Comparison of ENCODE assay signal across 21 mouse cellular contexts in the genomic region with DNA sequence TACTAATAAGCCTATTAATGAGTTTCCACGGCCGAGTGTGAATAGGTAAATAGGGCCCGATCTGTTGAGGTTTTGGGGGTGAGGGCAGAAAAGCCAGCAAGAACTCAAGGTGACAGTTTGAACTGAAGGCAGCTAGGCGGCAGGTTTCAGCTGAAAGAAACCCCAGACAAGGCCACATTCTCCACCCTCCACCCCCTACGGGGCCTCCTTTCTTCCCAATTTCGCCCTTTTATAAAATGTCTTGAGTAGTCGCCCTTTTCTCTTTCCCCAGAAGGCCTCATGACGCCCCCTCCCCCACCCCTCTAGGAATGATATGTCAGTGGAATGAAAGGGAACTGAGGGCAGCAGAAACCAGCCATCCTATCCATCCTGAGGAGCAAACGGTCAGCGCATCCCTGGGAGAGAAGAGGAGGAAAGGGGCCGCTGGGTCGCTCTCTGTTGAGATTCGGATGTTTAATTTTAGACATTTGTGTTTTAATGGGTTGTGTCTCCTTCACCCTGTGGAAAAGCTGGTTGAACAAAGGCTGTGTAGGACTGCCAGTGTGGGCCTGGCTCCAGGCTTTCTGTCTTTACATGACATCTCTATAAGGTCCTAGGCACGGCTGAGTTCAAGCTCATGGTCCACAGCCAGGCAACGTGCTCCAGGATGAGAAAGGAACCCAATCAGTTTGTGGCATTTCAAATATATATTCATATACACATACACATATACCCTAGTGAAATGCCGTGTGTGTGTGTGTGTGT.
DNase-seq lines count a peak whose midpoint lies in the region; ATAC-seq and TF ChIP-seq lines count a peak whose summit lies in the region.
"Had no signal": no experiment of that assay in that cellular context is flagged by ENCODE, and none has a peak within 500 bp of the region (broad histone marks: within the 10 kb centered on the region; RNA-seq: fewer than 3 reads in every experiment).

No protein-coding gene starts in this region.

- no peaks in the 10 kb centered on the region for H3K36me3 ChIP-seq in hindbrain, embryonic 12.5 days
- no peaks in the 10 kb centered on the region for H3K36me3 ChIP-seq in hindbrain, embryonic 13.5 days
- no peaks in the 10 kb centered on the region for H3K36me3 ChIP-seq in embryonic facial prominence, embryonic 11.5 days (replicated peaks; ENCODE audit: control insufficient read depth, insufficient read depth, low read depth, low read length)
- no peaks in the 10 kb centered on the region for H3K36me3 ChIP-seq in midbrain, embryonic 13.5 days
- no peaks in the 10 kb centered on the region for H3K36me3 ChIP-seq in kidney, embryonic 14.5 days (ENCODE audit: control insufficient read depth, insufficient read depth, low read length)
- H3K36me3 ChIP-seq: embryonic facial prominence, embryonic 15.5 days; G1E; heart, embryonic 13.5 days; liver, embryonic 13.5 days had no signal

- H3K4me2 ChIP-seq in hindbrain, embryonic 12.5 days (replicated peaks): no peak overlapping the region
- no peak overlapping the region for H3K4me2 ChIP-seq in hindbrain, embryonic 13.5 days
- H3K4me2 ChIP-seq in embryonic facial prominence, embryonic 11.5 days (ENCODE audit: low read depth, low read length): no peak overlapping the region
- H3K4me2 ChIP-seq in midbrain, embryonic 13.5 days (replicated peaks): no peak overlapping the region
- no peak overlapping the region for H3K4me2 ChIP-seq in kidney, embryonic 14.5 days (replicated peaks; ENCODE audit: low read depth, low read length)
- H3K4me2 ChIP-seq: embryonic facial prominence, embryonic 15.5 days; heart, embryonic 13.5 days; liver, embryonic 13.5 days had no signal

- DNase-seq in ZHBTc4 (ENCODE audit: low read depth, low spot score): peak; percentile 39
- peak; percentile 58 for DNase-seq in embryonic facial prominence, embryonic 11.5 days (ENCODE audit: low spot score)
- no peak for DNase-seq in cerebellum, adult 2 months
- DNase-seq in thymus, postnatal 4 days: no peak
- DNase-seq: adrenal gland, postnatal 14 days; cerebellum, postnatal 10 days; gastrocnemius, postnatal 25 days; heart, postnatal 4 days; kidney, adult 18-20 months; kidney, postnatal 36 days; liver, embryonic 13.5 days; lung, postnatal 10 days; retina, postnatal 1 day; thymus, postnatal 14 days had no signal

- H3K27ac ChIP-seq in hindbrain, embryonic 12.5 days: peak overlapping the region; percentile 30; the same call in 1 of the 2 replicates
- H3K27ac ChIP-seq in hindbrain, embryonic 13.5 days: no peak overlapping the region
- H3K27ac ChIP-seq in embryonic facial prominence, embryonic 11.5 days (replicated peaks; ENCODE audit: low read depth, low read length): no peak overlapping the region
- H3K27ac ChIP-seq in midbrain, embryonic 13.5 days: 0 out of 2 replicates have a peak overlapping the region, but pooled peaks have one; percentile 37
- no peak overlapping the region for H3K27ac ChIP-seq in cerebellum, adult 2 months (ENCODE audit: insufficient read depth, low read length)
- no peak overlapping the region for H3K27ac ChIP-seq in kidney, embryonic 14.5 days (ENCODE audit: low read depth, low read length)
- H3K27ac ChIP-seq: embryonic facial prominence, embryonic 15.5 days; heart, embryonic 13.5 days; liver, embryonic 13.5 days had no signal

- ATAC-seq in hindbrain, embryonic 12.5 days (ENCODE audit: low FRiP score): no peak
- ATAC-seq in hindbrain, embryonic 13.5 days (ENCODE audit: low FRiP score): no peak
- no peak for ATAC-seq in embryonic facial prominence, embryonic 11.5 days (replicated peaks; ENCODE audit: insufficient number of reproducible peaks, low FRiP score, low TSS enrichment, low read depth)
- ATAC-seq in midbrain, embryonic 13.5 days: peak; percentile 22
- no peak for ATAC-seq in kidney, embryonic 14.5 days (ENCODE audit: low FRiP score, low TSS enrichment)

- no peak overlapping the region for H3K9ac ChIP-seq in hindbrain, embryonic 12.5 days
- no peak overlapping the region for H3K9ac ChIP-seq in hindbrain, embryonic 13.5 days
- H3K9ac ChIP-seq in embryonic facial prominence, embryonic 11.5 days (replicated peaks; ENCODE audit: low read length): no peak overlapping the region
- H3K9ac ChIP-seq in midbrain, embryonic 13.5 days (replicated peaks): no peak overlapping the region
- H3K9ac ChIP-seq in kidney, embryonic 14.5 days (ENCODE audit: low read depth, low read length): no peak overlapping the region
- H3K9ac ChIP-seq: embryonic facial prominence, embryonic 15.5 days; heart, embryonic 13.5 days; liver, embryonic 13.5 days had no signal

- WGBS in hindbrain, embryonic 12.5 days: 23% methylated on average over 16 of the region's 16 CpGs
- WGBS in hindbrain, embryonic 13.5 days: 18% methylated on average over 16 of the region's 16 CpGs
- WGBS in embryonic facial prominence, embryonic 11.5 days: 35% methylated on average over 16 of the region's 16 CpGs
- 12% methylated on average over 16 of the region's 16 CpGs for WGBS in midbrain, embryonic 13.5 days
- 79% methylated on average over 16 of the region's 16 CpGs for WGBS in cerebellum, adult 2 months
- WGBS in kidney, embryonic 14.5 days: 51% methylated on average over 16 of the region's 16 CpGs

- H3K4me3 ChIP-seq in hindbrain, embryonic 12.5 days: no peak overlapping the region
- H3K4me3 ChIP-seq in hindbrain, embryonic 13.5 days: no peak overlapping the region
- no peak overlapping the region for H3K4me3 ChIP-seq in embryonic facial prominence, embryonic 11.5 days (ENCODE audit: low read depth, low read length)
- H3K4me3 ChIP-seq in midbrain, embryonic 13.5 days (replicated peaks): no peak overlapping the region
- no peak overlapping the region for H3K4me3 ChIP-seq in cerebellum, adult 2 months (replicated peaks; ENCODE audit: insufficient read depth, low read depth, low read length)
- no peak overlapping the region for H3K4me3 ChIP-seq in kidney, embryonic 14.5 days (ENCODE audit: low read length)
- H3K4me3 ChIP-seq: embryonic facial prominence, embryonic 15.5 days; heart, embryonic 13.5 days; liver, embryonic 13.5 days had no signal

- no peaks in the 10 kb centered on the region for H3K9me3 ChIP-seq in hindbrain, embryonic 12.5 days (replicated peaks)
- no peaks in the 10 kb centered on the region for H3K9me3 ChIP-seq in hindbrain, embryonic 13.5 days
- H3K9me3 ChIP-seq in embryonic facial prominence, embryonic 11.5 days (replicated peaks; ENCODE audit: control insufficient read depth, low read length): no peaks in the 10 kb centered on the region
- no peaks in the 10 kb centered on the region for H3K9me3 ChIP-seq in midbrain, embryonic 13.5 days
- H3K9me3 ChIP-seq in kidney, embryonic 14.5 days (ENCODE audit: control insufficient read depth, low read length): no peaks in the 10 kb centered on the region
- H3K9me3 ChIP-seq: embryonic facial prominence, embryonic 15.5 days; heart, embryonic 13.5 days; liver, embryonic 13.5 days had no signal

- peaks cover 28% of the 10 kb centered on the region for H3K4me1 ChIP-seq in hindbrain, embryonic 12.5 days
- peaks cover 43% of the 10 kb centered on the region for H3K4me1 ChIP-seq in hindbrain, embryonic 13.5 days (replicated peaks)
- H3K4me1 ChIP-seq in embryonic facial prominence, embryonic 11.5 days (ENCODE audit: control insufficient read depth, insufficient read depth, low read length): no peaks in the 10 kb centered on the region
- peaks cover 49% of the 10 kb centered on the region for H3K4me1 ChIP-seq in midbrain, embryonic 13.5 days (replicated peaks)
- H3K4me1 ChIP-seq in cerebellum, adult 2 months (ENCODE audit: control insufficient read depth, insufficient read depth, low read length): no peaks in the 10 kb centered on the region; the same call in 1 of the 2 replicates
- H3K4me1 ChIP-seq in kidney, embryonic 14.5 days (ENCODE audit: control insufficient read depth, insufficient read depth, low read length): peaks cover 22% of the 10 kb centered on the region
- H3K4me1 ChIP-seq: liver, embryonic 13.5 days had no signal

- no peak for TF ChIP-seq POLR2A in cerebellum, adult 2 months (IDR thresholded peaks at IDR 0.05; ENCODE audit: borderline replicate concordance, insufficient read depth, low read length)

- peaks cover 8% of the 10 kb centered on the region for H3K27me3 ChIP-seq in hindbrain, embryonic 12.5 days
- peaks cover 24% of the 10 kb centered on the region for H3K27me3 ChIP-seq in hindbrain, embryonic 13.5 days
- no peaks in the 10 kb centered on the region for H3K27me3 ChIP-seq in embryonic facial prominence, embryonic 11.5 days (ENCODE audit: control insufficient read depth, insufficient read depth, low read length)
- peaks cover 37% of the 10 kb centered on the region for H3K27me3 ChIP-seq in midbrain, embryonic 13.5 days
- H3K27me3 ChIP-seq in cerebellum, adult 2 months (ENCODE audit: control insufficient read depth, insufficient read depth, low read length): no peaks in the 10 kb centered on the region; the same call in 1 of the 2 replicates
- H3K27me3 ChIP-seq in kidney, embryonic 14.5 days (ENCODE audit: control insufficient read depth, insufficient read depth, low read length): 0 out of 2 replicates have a peak, but pooled peaks cover 3% of the 10 kb centered on the region
- H3K27me3 ChIP-seq: embryonic facial prominence, embryonic 15.5 days had no signal

- no peak for TF ChIP-seq CTCF in cerebellum, adult 2 months (IDR thresholded peaks at IDR 0.05; ENCODE audit: borderline replicate concordance, insufficient read depth, low read depth, low read length)

Comparison
In these comparisons a context has a peak if more than half of its experiments do, and no peak if none do; other contexts are left out.
1. H3K27ac ChIP-seq: peak in hindbrain, embryonic 12.5 days (single experiment) and midbrain, embryonic 13.5 days (single experiment); none in hindbrain, embryonic 13.5 days (single experiment), embryonic facial prominence, embryonic 11.5 days (single experiment), cerebellum, adult 2 months (single experiment) and kidney, embryonic 14.5 days (single experiment).
2. DNase-seq: peak in ZHBTc4 (single experiment) and embryonic facial prominence, embryonic 11.5 days (single experiment); none in cerebellum, adult 2 months (0 of 2) and thymus, postnatal 4 days (single experiment).